Mouse (Mus musculus): Measurements from ENCODE around the gene Ccser1.

Ccser1 gene

DNA sequence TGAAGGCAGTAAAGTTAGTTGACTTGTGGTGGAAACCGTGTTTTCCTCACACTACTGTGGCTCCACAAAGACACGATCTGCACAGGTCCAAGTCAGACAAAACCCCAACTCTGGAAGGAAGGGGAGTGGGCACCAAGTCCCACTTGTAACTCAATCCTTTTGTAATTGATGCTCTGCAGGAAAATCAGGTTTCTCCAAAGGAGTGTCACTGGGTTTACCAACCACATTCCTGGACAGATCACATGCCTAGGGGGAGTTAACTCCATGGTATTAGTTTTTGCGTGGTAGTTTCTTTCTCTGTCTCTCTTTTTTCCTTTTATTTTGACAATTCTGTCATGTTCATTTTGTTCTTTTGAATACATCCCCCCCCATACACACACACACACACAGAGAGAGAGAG lies 252.0 kb downstream of the Ccser1 start:
- no peak for DNase-seq (ENCODE audit: low read depth)

DNA sequence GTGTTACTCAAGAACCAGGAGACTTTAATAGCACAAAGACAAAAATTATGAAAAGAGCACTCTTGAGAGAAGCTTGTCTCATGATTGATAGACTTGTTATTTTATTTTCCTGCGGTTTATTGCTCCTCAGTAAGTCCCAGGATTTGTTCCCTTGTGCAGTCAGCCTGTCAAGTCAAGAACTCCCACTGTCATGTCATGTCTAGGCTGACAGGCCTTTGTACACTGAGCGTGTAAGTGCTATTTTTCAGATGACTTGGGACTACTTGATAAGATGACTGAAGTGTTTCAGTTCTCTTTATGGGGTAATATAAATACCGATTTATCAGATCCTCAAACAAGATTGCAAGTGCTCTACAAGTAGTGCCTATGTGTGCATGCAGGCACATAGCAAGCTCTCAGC lies 252.6 kb downstream of the Ccser1 start:
- DNase-seq (ENCODE audit: low read depth) = no peak

DNA sequence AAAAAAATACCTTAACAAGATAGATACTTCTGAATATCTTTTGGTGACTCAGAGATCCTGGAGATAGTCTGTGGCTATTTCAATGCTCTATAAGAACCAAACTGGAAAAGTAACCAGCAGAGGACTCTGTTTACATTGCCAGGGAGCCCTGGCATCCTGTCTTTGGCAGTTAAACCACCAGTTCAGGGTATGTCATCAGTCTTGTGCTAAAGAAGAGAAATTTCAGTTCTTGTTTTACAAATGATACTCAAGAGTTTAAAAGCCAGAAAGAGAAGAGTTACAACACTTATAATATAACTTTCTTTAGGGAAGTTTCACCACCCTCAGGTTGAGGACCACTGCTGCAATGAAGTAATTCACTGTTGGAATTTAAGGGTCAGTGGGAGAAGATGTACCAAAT lies 258.0 kb downstream of the Ccser1 start:
- DNase-seq (ENCODE audit: low read depth) = no peak

DNA sequence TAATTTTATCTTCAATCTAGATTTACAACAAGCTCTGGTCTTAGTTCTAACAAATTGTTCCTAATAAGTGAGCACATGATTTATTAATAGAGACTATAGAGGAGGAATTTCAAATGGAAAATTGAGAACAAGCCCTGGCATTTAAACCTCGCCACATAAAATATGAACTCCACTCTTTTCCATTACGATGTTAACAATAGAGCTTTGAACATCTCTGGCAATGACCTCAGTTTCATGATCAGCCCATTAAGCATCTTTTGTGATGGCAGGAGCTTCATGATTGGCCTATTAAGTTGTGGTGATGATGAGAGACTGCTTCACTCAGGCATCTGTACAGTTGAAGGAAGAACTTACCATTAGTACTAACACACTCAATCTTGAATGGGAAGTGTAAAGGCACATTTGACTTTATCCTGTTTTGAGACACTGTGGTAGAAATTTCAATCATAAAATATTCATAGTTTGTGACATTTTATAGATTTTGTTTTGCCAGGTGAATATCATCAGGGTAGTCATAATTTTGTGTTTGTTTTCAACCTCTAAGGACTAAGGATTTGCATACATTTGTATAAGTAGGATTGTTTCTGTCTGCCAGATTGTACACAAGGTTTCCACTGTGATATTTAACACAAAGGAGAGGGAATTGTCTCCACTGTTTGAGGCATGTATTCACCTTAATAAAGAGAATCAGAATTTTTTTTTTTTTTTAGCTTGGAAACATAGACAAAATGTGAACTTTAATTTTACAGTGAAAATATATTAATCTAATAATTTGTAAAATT lies 291.4 kb downstream of the Ccser1 start:
- no peak for DNase-seq (ENCODE audit: low read depth)

DNA sequence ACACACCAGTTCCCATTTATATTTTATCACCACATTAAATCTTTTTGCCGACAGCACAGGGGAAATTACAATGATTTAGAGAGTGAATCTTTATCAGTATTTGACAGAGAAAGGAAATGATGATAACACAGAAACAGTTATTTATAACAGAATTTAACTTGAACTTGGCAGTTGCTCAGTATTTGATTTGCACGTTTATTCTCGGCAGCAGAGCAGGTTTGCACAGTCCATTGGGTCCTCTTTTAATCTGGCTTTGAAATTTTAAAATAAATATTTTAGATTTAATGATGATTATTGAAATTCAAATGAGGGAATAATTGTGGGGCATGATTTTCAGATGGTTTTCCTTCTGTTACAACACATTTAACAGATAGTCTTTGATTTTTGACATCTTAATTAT lies 305.2 kb downstream of the Ccser1 start:
- no peak for DNase-seq (ENCODE audit: low read depth)

DNA sequence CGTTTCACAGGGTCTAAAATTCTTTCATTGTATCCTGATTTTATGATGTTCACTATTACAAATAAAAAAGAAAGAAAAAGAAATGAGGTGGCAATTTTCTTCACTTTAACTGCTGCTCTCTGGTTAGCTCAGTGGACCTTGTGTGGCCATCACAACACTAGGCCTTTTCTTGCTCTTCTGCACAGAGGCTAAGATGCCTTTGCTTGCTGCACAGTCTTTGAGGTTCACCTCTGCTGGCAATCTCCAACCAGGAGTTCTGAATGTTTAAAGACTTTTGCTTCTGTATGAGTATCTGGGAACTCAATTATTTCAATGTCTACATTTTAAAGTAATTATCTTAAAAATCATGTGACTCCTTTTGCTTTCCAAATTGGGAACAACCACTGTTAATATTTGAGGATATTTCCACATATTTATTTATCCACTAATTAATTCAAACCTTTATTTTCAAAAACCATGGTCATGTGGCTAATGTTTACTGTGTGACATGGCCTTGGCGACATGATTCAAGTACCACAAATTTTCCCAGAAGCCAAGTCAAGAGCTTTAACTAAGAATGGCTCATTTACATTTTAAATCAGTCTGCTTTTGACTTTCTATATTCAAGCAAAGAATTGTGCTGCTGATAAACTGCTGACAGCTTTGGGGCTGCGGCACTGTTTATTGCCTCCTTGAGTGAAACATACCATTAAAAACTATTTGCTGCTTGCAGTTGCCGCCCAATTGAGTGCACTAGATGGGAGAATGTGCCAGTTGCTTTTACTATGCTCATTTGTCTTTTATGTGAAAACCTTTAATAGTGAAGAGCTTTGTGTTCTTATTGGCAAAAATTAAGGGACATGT lies 312.1 kb downstream of the Ccser1 start:
- DNase-seq (ENCODE audit: low read depth) = no peak

DNA sequence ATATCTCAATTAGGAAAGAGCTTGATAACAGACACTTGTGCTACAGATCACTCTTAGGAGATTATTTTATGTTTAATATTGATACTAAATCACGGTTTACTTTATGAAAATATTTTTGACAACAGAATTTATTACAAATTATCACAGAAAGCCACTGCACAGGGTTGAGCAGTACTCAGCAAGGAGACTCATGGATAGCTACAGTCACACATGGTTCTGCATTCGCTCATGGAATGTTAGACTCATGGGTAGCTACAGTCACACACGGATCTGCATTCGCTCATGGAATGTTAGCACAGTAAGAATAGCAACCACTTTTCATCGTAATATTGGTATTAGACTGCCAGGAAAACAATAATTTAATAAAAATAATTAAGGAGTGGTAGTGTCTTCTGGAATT lies 313.3 kb downstream of the Ccser1 start:
- no peak for DNase-seq (ENCODE audit: low read depth)

DNA sequence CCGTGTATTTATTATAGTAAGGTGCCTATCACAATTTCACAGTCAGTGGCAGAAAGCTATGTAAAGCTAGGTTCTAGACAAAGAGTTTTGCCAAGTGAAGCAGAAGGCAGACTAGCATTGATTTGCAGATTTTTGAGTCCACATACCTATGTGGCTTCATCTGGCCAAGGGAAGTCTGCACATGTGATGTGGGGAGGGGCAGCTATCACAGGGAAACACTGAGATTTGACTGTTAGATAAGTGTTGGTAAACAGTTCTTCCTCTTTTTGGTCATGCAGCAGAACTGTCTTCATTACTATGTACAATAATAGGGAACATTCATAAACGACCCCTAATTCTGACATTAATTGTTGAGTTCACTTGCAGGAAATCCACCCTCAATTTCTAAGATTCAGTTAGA lies 335.2 kb downstream of the Ccser1 start:
- no peak for DNase-seq (ENCODE audit: low read depth)

DNA sequence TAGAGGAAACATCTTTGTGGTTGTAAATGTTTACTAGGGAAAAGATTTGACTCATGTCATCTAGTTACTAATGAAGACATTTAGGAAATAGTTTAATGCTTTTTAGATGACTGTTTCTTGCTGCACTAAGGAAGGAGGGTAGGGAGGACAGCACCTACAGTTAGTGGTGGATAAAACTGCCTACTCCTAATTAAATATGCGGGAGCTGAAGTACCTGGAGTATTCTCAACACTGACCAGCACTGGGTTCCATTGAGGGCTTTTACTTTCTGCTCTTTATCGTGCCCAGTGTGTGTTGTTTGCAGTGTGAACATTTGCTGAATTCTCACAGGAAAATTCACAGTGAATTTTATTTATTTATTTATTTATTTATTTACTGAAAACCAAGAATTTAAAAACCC lies 341.5 kb downstream of the Ccser1 start:
- DNase-seq (ENCODE audit: low read depth) = no peak

DNA sequence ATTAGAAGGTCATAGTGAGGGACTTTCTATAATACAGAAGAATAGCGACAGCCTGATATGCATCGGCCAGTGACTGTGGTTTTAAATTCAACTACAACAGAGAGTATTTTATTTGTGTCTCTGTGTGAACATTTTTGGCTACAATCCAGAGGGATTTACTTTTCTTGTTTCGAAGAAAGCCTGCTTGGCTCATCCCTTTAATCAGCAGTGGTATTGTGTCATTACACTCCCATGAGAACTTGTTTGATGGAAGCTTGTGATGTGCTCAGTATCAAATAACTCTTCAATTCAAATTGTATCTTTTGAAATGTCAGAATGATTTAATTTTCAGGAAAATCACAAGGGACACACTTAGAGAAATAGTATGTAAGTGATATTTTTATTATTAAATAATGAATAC lies 342.0 kb downstream of the Ccser1 start:
- DNase-seq (ENCODE audit: low read depth) = no peak

DNA sequence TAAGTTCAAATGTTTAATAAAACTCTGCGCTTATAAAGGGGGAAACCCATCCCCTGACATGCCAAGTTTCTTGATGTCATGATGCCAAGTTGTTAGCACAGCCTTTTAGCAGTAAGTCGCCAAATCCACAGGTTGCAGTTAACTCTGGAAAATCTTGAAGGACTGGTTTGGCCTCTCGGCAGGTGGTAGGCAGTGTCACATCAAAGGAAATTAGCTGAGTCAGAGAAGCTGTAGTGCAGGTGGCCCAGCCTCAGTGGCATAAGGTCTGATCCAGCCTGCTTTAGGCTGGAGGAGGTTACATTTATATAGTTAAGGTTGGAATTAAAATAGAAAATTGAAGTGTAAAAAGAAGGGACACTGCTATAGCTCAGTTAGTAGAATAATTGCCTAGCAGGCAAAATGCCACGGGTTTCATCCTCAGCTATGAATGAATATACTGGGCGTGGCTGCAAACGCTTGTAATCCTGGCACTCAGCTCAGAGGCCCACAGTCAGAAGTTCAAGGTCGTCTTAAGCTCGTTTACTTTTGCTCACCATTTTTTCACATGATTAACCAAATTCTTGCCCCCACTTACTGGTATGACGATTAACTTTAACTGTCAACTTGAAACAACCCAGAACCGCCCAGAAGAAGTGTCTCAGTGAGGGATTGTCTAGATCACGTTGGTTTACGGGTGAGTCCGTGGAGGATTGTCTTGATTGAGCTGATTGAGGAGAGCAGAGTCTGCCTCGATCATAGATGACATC lies 343.8 kb downstream of the Ccser1 start:
- no peak for DNase-seq (ENCODE audit: low read depth)

DNA sequence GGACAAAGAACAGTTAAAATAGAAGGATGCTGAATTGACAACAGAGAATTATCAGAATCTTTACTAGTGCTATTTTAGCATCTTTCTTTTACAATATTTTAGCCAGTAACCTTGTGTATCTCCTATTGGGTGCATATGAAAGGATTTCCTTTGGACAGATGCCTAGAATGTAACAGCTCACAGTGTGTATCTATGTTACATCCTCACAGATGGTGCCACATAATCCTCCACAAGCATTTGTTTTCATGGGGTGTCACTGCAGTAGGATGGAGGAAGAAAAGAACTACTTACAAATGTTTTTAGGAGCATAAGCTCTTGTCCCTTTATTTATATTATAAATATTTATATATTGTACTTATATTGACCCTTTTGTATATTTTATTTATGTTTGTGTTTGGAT lies 360.6 kb downstream of the Ccser1 start:
- no peak for DNase-seq (ENCODE audit: low read depth)

DNA sequence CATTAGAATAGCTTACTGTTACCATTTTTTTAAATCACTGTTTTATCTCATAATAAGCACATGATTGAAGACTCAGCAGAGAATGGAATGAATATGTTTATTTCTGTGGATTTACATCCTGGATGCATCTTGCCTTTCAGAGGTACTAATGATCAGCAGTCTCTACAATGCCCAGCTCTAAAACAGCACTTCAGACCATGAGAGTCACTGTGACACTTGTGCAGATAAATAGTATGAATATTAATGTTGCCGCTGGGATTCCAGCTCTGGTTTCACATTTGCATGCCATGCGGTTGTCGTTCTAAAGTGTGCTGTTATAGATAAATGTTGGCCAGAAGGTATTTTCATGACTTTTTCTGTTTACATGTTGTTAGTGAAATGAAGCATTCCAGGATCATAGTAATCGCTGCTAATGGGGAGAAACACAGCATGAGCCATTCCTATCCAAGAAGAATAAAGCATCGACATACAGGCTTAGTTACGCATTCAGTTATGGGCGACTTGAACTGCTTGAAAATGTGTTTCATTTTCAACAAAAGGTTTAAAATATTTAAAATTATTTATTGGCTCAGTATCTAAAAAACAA lies 363.4 kb downstream of the Ccser1 start:
- DNase-seq (ENCODE audit: low read depth) = no peak

DNA sequence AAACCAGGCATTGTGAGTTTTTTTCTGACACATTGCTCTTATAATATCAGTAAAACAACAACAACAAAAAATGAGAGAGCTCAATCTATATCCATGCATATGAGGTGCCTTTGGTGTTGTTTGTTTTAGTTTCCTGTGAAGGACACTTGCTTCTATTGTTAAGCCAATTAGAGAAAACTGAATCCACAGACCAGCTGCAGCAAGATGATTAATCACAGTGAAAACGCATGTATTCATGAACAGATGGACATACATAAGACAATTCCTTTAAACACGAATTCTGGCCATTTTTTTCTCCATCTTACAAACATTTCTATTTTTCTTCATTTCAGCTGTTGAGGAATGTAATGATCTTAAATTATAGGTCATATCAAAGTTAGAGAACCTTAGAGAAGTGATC lies 387.4 kb downstream of the Ccser1 start:
- no peak for DNase-seq (ENCODE audit: low read depth)

DNA sequence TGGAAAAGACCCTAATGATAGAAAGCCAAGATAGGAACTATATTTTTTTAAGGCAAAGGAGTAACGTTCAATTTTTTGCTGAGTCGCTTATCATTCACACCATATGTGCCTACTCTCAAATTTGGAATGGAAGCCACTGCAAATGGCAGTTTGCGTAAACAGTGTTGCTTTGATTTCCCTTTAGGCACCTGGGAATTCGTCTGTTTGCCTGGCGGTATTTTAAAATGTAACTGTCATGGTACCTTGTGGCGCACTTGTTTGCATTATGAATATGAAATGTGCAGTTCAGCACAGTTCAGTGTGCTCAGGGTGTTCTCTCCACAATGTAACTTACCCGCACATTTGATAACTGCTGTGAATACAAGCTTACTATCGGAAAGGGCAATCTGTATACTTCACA lies 387.8 kb downstream of the Ccser1 start:
- no peak for DNase-seq (ENCODE audit: low read depth)

DNA sequence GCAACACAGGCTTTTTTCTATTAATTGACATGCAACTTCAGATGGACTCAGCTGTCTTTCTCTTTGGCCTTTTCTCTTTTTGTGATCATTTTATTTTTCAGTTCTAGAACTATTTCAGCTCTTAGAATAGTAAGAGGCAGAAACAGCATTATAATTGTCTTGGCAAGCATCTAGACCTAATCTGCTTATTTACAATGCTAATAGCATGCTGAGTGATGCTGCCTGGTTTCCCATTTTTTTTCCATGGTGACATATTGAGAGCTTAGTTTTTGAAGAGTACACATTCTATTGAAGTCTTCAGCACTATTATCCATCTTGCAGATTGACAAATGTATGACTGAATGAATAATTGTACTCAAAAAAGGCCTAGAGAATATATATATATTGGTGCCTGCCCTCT lies 401.6 kb downstream of the Ccser1 start:
- DNase-seq (ENCODE audit: low read depth) = no peak

DNA sequence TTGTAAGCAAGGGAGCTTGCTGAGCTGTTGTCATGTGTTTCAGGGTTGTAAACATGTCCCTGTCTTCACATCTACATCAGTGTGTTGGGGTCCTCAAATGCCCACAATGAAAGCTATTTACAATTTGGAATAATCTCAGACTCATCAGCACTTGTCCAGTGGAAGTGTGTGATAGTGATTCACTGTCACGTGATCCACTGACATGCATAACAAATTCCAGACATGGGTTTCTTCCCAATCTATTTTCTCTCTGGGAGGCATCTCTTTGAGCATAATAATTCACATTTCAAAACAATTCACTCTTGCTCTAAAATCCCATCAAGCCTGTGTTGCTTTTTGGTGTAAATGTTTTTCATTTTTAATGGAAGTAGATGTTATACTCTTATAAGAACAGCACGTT lies 408.9 kb downstream of the Ccser1 start:
- no peak for DNase-seq (ENCODE audit: low read depth)

DNA sequence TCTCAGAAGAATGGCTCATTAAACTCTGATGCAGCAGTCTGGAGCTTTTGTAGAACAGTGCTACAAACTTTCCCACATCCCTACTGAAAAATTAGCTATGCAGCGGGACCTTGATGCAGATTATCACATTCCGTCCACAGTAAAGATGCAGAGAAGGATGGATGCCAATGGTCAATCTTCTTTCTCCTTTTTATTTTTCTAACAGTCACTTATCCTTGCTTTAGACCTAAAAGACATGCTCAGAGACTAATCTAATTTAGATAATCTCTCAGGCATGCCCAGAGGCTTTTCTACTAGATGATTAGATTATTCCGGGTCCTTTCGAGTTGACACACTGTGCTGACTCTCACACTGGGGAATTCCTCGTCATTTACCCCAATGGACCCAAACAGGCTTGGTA lies 421.8 kb downstream of the Ccser1 start:
- DNase-seq (ENCODE audit: low read depth) = no peak

DNA sequence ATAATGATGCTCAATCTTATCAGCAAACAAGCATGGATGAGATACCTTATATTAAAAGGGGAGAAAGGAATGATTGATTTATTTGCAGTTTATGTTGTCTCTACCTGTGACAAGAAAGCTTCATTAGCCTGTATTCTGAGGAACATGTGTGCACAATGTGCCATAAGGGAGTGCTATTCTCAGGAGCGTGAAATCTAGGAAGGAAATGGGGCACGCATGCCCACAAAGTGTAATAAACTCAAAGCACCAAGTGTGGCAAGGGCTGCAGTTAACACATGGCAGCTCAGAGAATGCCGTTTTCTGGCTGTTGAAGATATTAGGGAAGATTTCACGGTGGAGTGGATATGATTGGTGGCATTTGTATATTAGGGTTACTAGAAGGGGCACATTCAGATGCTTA lies 434.8 kb downstream of the Ccser1 start:
- DNase-seq (ENCODE audit: low read depth) = no peak

DNA sequence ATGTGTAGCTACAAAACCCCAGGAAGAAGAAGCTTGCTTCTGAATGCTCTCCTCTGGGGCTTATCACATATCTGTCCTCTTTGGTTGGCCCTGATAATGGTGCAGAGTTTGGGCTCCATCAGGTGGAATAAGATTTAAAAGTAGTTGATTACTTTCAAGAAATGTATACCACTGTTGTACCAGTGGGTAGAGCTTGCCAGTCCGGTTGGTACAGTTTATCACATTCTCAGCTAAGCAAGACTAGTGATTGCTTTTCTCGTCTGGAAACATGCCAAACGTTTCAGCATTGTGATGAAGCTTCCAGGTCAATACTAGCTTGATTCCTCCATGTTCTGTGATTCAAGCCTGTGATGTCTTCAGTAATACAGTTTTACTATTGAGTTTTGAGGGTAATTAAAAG lies 441.6 kb downstream of the Ccser1 start:
- DNase-seq (ENCODE audit: low read depth) = no peak

DNA sequence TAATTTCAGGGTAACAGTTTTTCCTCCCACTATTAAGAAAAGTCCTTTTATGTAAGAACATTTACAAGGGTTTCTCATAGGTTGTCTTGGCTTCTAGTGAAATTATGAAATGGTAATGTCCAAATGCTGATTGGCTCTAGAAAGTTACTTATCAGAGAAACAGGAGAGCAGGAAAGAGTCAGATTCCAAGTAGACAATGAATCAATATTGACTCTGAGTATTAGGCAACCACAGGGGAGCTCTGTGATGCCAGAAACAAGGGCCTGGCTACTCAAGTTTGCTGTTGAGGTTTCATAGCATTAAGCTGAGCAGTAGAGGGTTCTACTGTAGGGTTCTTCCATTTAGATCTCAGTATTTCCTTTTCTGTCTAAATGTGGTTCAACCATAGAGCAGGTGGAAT lies 481.3 kb downstream of the Ccser1 start:
- no peak for DNase-seq (ENCODE audit: low read depth)

DNA sequence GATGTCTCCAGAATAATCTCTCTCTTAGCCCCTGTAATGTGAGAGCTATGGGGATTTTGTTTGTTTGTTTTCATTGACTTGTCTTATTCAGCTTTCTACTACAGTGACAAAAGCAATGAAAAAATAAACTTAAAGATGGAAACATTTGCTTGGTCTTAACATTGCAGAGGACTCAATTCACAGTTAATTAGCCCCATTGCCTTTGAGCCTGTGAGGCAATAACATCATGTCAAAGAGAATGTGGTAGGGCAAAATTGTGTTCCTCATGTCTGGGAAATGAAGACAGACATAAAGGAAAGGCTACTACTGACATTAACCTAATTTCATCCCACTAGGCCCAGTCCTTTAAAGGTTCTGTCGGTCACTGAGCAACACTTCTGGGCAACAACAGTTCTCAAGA lies 484.4 kb downstream of the Ccser1 start:
- DNase-seq (ENCODE audit: low read depth) = no peak

DNA sequence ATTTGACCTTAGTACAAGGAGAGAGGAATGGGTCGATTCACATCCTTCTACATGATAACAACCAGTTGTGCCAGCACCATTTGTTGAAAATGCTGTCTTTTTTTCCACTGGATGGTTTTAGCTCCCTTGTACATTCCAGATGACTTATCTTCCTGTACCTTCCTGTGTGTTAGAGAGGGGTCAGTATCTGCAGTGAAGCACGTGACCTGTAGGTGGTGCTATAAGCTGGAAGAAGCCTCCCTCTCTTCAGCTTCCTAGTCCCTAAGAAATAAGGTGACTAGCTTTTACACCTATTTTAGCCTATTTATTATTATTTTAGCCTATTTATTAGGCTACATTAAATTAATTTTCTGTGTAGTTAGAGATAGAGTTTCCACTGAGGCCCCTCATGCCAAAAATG lies 506.9 kb downstream of the Ccser1 start:
- no peak for DNase-seq (ENCODE audit: low read depth)

Data from naive thymus-derived CD4-positive, alpha-beta T cell, adult 2 months (primary cell).